Mouse (Mus musculus) MEL (cell line): ENCODE results near the gene Hs1bp3.

Experiments
- BHLHE40 ChIP-seq: IDR thresholded peaks from 2 replicates; pipeline ENCODE4 v1.6.1; 2012; ENCODE audit warnings: low read depth, mild to moderate bottlenecking, inconsistent platforms, low read length, improper control_type of control experiment, borderline replicate concordance
- CTCF ChIP-seq, 3 experiments: IDR thresholded peaks in 2 of 3; conservative IDR thresholded peaks in 1 of 3; 2 replicates each; pipeline ENCODE4 v1.5.1; 2011 to 2012; ENCODE audit warnings: low read length in 3 of 3, low read depth in 2 of 3, mild to moderate bottlenecking in 2 of 3, improper control_type of control experiment in 1 of 3, inconsistent platforms in 1 of 3, mixed read lengths in 1 of 3, moderate library complexity in 1 of 3; ENCODE audit not compliant: control insufficient read depth in 1 of 3, insufficient read depth in 1 of 3, poor library complexity in 1 of 3, severe bottlenecking in 1 of 3
- EP300 ChIP-seq, 2 experiments: IDR thresholded peaks; 2 replicates each; pipeline ENCODE4 v1.6.1; 2011; ENCODE audit warnings: improper control_type of control experiment in 2 of 2, low read length in 2 of 2, low read depth in 1 of 2, mild to moderate bottlenecking in 1 of 2
- GABPA ChIP-seq: IDR thresholded peaks from 2 replicates; pipeline ENCODE4 v1.6.1; 2012; ENCODE audit warnings: low read depth, mild to moderate bottlenecking, inconsistent platforms, low read length, improper control_type of control experiment, moderate library complexity
- GATA1 ChIP-seq: IDR thresholded peaks from 2 replicates; pipeline ENCODE4 v1.6.1; 2011; ENCODE audit warnings: low read depth, low read length, improper control_type of control experiment
- MAFK ChIP-seq: IDR thresholded peaks from 2 replicates; pipeline ENCODE4 v1.6.1; 2011; ENCODE audit warnings: low read depth, mild to moderate bottlenecking, low read length, improper control_type of control experiment, borderline replicate concordance
- MAZ ChIP-seq: IDR thresholded peaks from 2 replicates; pipeline ENCODE4 v1.6.1; 2012; ENCODE audit warnings: low read depth, mild to moderate bottlenecking, inconsistent platforms, low read length, improper control_type of control experiment
- POLR2A ChIP-seq, 2 experiments: IDR thresholded peaks; 2 replicates each; pipeline ENCODE4 v1.6.1; 2011 to 2012; ENCODE audit warnings: low read length in 2 of 2, mild to moderate bottlenecking in 2 of 2, control low read depth in 1 of 2, improper control_type of control experiment in 1 of 2, low read depth in 1 of 2, moderate library complexity in 1 of 2; ENCODE audit not compliant: control insufficient read depth in 1 of 2, insufficient read depth in 1 of 2, poor library complexity in 1 of 2
- POLR2AphosphoS2 ChIP-seq: IDR thresholded peaks from 2 replicates; pipeline ENCODE4 v1.6.1; 2011; ENCODE audit warnings: low read length, improper control_type of control experiment
- SIN3A ChIP-seq: IDR thresholded peaks from 2 replicates; pipeline ENCODE4 v1.6.1; 2012; ENCODE audit warnings: low read length, improper control_type of control experiment, inconsistent platforms
- TAL1 ChIP-seq: IDR thresholded peaks from 2 replicates; pipeline ENCODE4 v1.6.1; 2012; ENCODE audit warnings: mild to moderate bottlenecking, inconsistent platforms, low read length, moderate library complexity, mixed read lengths
- UBTF ChIP-seq: IDR thresholded peaks from 2 replicates; pipeline ENCODE4 v1.6.1; 2012; ENCODE audit warnings: low read depth, mild to moderate bottlenecking, inconsistent platforms, low read length, improper control_type of control experiment, moderate library complexity, borderline replicate concordance; ENCODE audit not compliant: insufficient read depth
- USF1 ChIP-seq: IDR thresholded peaks from 2 replicates; pipeline ENCODE4 v1.6.1; 2014; ENCODE audit warnings: low read depth, mild to moderate bottlenecking, inconsistent platforms, low read length, improper control_type of control experiment, moderate library complexity
- ZNF384 ChIP-seq: IDR thresholded peaks from 2 replicates; pipeline ENCODE4 v1.6.1; 2012; ENCODE audit warnings: low read depth, mild to moderate bottlenecking, inconsistent platforms, low read length, improper control_type of control experiment

DNA sequence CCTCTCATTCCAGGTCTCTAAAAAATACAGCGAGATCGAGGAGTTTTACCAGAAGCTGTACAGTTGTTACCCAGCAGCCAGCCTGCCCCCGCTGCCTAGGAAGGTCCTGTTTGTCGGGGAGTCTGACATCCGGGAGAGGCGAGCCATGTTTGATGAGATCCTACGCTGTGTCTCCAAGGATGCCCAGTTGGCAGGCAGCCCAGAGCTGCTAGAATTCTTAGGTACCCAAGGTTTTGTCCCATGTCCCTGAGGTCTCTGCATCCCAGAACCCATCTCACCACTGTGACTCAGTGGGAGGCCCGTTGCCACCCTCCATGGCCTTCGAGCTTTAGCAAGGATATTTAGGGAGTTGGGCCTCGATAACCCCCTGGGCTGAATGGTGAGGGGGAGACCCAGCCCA lies 8.3 kb downstream of the Hs1bp3 start:
- no peak for TF ChIP-seq SIN3A
- no peak for TF ChIP-seq CTCF (IDR thresholded peaks at IDR 0.05 in 2 of 3, conservative IDR thresholded peaks at IDR 0.05 in 1 of 3; ENCODE audit: control insufficient read depth in 1 of 3, insufficient read depth in 1 of 3, low read depth in 2 of 3, low read length in 3 of 3, poor library complexity in 1 of 3, severe bottlenecking in 1 of 3)
- TF ChIP-seq POLR2A (IDR thresholded peaks at IDR 0.05; ENCODE audit: control insufficient read depth in 1 of 2, insufficient read depth in 1 of 2, low read depth in 1 of 2, low read length in 2 of 2, poor library complexity in 1 of 2), result no peak
- no peak for TF ChIP-seq MAFK
- TF ChIP-seq MAZ, result no peak
- no peak for TF ChIP-seq POLR2AphosphoS2
- no peak for TF ChIP-seq UBTF
- no peak for TF ChIP-seq GABPA
- no peak for TF ChIP-seq EP300 (IDR thresholded peaks at IDR 0.05; ENCODE audit: low read depth in 1 of 2, low read length in 2 of 2)
- TF ChIP-seq BHLHE40, result no peak
- no peak for TF ChIP-seq TAL1
- no peak for TF ChIP-seq GATA1
- no peak for TF ChIP-seq ZNF384
- no peak for TF ChIP-seq USF1
